Mouse (Mus musculus) gastrocnemius, postnatal 14 days (tissue): Measurements from ENCODE around the gene Zar1l. TPM values are rescaled to one million over a fixed set of nuclear protein-coding genes. Genes with fewer than 3 reads are reported as not detected.

Source experiments
- DNase-seq: peaks from one replicate; pipeline ENCODE4 v3.0.0; 2021; ENCODE audit warnings: mixed read lengths
- intact Hi-C: fragments of 180-260 bp; cut with DNase I; formaldehyde crosslinking; loops from one replicate; pipeline ENCODE4 v1.15.1; 2025; ENCODE audit warnings: low total_unique reads
- total RNA-seq, 2 experiments: library from RNA; stranded (reverse); gene quantifications; 2 replicates each; pipeline ENCODE4 v1.2.3; 2021

Gene Zar1l
- total RNA-seq, 2 experiments from 2014 or later, result not detected

DNA sequence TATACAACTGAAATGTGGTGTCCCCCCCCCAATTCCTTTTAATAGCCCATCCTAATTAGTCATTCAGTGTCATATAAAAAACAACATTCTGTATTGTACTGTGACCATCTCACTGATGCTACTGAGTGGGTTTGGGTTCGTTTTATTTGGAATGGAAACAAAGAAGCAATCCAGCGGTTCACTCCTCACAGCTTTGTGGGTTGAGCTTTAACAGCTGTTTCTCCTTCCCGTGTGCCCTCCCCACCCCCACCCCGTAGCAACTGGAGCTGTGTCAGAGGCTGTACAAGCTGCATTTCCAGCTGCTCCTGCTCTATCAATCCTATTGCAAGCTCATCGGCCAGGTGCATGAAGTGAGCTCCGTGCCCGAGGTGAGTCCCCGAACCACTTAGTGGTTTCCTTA lies 27.1 kb downstream of the Zar1l start:
- DNase-seq, result no peak

DNA sequence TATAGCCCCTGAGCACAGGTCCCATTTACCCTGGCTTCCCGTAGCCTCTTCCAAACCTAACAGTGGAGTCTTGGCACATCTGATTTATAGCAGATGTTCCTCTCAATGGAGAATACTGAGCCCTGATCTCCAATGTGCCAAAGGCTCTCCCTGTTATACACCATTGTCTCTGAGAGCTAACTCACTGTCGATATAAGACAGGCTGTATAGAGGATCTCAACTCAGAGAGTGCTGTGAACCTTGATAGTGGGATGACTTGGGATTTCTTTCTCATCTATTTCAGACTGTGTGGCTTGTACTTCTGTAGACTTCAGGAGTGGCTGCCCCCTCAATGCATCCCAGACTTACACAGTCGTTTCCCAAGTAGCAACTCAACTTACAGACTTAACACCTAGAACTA lies 27.7 kb downstream of the Zar1l start:
- intact Hi-C loops, result no loop called here

More for the DNA sequence above, 27.1 kb downstream of the Zar1l start:
- intact Hi-C loops, result no loop called here

DNA sequence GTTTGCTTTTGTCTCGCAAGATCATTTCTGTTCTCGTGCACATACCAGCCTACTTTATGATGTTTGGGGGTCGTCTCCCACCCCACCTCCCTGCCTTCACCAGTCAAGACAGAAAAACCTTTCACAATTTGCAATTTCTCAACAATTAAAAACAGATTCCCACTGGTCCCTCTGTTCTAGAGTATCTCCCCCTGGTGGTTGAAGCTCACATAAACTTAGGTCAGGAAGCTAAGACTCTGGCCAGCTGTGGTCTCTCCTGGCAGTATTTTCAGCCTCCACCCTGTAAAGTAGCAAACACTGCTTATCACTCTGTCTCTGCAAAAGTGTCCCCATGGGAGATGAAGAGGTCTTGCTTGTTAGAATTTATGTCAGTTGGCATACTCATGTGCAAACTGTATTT lies 32.8 kb downstream of the Zar1l start:
- peak; percentile 32 for DNase-seq
- intact Hi-C loops, result no loop called here

More for the DNA sequence above, 27.7 kb downstream of the Zar1l start:
- no peak for DNase-seq

DNA sequence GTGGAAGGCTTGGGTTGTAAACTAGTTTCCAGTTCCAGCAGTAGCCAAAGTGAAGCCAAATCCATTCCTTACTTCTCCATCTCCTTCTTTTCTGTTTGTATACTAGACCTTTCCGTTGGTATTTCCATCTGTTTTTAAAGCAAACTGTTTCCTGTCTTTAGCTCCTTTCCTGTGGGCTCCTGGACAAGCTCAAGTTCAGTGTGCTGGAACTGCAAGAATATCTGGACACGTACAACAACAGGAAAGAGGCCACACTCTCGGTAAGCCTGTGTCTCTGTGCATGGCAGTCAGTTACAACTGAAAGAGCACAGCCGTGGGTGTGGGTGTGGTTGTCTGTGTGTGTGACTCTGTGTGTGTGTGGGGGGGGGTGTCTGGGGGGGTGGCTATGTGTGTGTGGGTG lies 39.4 kb downstream of the Zar1l start:
- no peak for DNase-seq
- intact Hi-C loops, result no loop called here

DNA sequence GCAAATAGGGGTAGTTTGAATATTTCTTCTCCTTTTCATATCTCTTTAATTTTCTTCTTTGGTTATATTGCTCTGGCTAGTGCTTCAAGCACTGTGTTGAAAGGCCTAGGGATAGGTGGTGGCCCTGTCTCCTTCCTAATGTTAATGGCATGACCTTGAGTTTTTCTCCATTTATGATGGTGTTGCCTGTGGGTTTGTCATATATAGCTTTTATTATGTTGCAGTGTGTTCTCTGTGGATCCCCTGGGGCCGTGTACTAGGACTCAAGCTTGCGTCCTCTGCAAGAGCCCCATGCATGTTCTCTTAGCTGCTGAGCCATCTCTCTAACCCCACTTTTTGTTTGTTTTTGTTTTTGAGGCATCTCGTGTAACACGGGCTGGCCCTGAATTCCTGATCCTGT lies 40.6 kb downstream of the Zar1l start:
- intact Hi-C loops, result no loop called here
- DNase-seq, result no peak

DNA sequence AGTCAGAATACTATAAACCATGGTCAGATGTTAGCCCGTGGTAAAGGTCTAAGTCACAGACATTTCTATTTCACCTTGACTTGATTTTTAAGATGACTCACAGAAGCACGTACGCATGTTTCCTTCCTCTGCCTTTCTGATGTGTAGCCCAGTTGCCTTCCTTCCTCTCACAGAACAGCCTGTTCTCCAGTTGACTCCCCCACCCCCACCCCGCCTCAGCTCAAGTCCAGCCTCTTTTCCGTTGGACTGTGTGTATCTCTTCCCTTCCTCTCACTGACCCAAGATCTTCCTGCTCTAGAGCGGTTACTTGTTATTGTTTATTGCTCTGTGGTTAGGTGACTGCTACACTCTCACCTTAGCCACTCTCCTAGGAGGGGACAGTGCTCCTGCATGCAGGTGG lies 49.5 kb downstream of the Zar1l start:
- DNase-seq, result no peak
- intact Hi-C loops, result no loop called here

DNA sequence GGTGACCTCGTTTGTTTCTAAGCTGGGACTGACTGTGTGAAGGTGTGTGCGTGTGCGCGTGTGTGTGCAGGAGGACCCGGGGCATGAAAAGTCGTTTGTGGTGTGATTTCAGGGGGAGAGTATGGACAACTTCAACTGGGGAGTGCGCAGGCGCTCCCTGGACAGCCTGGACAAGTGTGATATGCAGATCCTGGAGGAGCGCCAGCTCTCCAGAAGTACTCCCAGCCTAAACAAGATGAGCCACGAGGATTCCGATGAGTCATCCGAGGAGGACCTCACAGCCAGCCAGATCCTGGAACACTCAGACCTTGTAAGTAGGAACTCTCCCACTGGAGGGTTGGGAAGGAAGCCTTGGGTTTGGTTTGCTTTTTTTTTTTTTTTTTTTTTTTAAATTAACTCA lies 51.8 kb downstream of the Zar1l start:
- intact Hi-C loops, result no loop called here

DNA sequence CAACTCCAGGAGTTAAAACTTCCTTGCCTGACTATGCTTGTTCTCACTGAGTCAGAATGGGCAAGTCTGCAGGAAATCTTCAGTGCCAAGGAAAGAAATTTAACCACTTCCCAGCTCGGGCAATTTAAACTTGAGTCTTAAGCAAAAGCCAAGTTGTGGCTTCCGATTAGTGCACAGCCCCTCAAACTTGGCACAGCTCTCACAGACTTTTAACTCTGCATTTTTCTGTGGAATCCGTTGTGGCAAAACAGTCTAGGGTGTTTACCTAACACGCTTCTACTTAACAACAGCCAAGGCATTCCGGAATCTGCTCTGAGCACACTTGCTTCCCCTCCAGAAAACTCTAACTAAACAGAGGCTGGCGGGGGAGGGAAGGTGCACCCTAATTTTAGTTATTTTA lies 52.7 kb downstream of the Zar1l start:
- no peak for DNase-seq
- intact Hi-C loops, result no loop called here

More for the DNA sequence above, 51.8 kb downstream of the Zar1l start:
- DNase-seq, result peak; percentile 86

DNA sequence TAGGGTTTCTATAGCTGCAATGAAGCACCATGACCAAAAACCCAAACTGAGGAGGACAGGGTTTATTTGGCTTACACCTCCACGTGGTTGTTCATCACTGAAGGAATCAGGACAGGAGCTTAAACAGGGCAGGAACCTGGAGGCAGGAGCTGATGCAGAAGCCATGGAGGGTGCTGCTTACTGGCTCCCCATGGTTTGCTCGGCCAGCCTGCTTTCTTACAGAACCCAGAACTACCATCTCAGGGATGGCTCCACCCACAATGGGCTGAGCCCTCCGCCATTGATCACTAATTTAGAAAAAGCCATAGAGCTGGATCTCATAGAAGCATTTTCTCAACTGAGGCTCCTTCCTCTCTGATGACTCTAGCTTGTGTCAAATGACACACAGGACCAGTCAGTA lies 53.2 kb downstream of the Zar1l start:
- intact Hi-C loops, result no loop called here
- DNase-seq, result no peak

DNA sequence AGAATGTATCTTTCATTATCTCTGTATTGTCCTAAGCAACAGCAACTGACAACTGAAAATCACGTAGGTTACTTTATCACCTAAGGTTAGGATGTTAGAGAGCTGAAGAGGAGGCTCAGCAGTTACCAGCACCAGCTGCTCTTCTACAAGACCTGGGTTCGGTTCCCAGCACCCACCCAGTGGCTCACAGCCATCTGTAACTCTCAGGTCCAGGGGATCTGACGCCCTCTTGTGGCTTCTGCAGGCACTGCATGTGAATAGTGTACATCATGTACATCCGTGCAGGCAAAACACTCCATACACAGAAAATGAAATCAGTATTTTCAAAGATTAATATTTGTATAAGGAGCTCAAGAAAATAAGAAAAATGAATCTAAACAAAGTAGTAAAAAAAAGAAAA lies 58.2 kb downstream of the Zar1l start:
- intact Hi-C loops, result no loop called here
- no peak for DNase-seq

DNA sequence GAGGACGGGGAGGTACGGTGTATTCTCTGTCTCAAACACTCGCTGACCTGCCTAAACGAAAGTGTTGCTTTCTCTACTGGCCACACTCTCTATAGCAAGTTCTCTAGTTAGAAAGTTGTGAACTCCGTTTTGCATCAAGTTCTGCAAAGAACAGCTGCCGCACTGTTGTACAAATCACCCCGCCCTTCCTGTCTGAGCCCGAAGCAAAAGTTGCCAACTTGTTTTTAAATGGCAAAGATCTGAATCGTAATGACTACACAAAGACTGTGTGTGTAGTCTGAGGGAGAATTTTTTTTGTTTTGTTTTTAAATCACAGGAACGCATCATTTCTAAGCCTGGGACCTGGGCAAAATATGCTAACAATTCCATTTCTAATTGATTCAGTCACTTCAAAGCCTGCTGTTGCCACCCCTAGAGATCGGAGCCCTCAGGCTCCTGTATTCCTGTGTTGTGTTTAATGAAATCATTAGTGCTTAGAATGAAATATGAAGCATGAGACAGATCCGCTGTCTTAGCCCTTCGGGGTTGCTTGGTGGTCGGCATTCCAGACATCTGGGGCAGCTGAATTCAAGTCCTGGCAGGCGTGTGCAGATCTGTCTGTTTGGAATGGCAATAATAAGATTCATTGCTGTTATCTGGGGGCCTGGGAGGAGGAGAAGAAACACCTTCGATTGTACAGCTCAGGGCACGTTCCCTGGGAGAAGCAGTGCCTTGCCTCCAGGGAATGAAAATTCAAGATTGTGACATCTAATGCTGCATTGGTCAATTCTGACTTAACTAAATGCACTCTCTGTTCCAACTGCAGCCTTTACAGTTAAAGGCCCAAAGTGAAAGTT lies 59.8 kb downstream of the Zar1l start:
- intact Hi-C loops, result no loop called here
- no peak for DNase-seq

DNA sequence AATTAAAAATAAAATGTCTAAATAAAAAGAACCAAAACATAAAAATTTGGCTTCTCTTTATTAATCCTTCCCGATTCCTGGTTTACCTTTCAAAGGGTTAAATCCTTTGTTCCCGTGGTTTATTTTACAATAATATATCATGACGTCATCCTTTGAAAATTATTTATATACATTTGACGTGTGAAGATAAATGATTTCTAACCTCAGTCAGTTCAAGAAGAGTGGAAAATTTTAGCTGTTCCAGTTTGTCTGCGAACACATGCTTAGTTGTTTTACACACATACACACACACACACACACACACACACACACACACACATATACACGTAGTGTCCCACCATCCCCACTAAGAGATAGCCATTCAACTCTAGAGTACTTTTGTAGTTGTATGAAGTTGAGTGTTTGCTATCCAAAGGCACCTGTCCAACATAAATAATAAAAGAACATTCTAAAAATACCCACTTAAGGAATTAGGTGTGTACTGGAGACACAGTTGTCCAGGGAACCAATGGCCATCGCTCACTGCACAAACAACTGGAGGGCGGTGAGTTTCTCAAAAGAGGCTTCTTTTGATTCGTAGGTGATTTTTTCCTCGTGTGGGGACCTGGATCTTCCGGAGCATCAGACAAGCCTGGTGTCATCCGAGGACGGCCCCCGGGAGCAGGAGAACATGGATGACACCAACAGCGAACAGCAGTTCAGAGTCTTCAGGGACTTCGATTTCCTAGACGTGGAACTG lies 60.6 kb downstream of the Zar1l start:
- DNase-seq, result no peak
- intact Hi-C loops, result no loop called here

Other genes starting within 250 kb of the Zar1l start
- gene Brca2, start 4.5 kb upstream of the Zar1l start, total RNA-seq, result 1 to 10 TPM; 2.7 to 3.1 TPM
- 1 to 10 TPM; 1.7 to 3.6 TPM for gene N4bp2l1, start 79.0 kb upstream of the Zar1l start, total RNA-seq
- 10 to 100 TPM; 28.3 to 30.0 TPM for gene N4bp2l2, start 148.0 kb upstream of the Zar1l start, total RNA-seq
- gene Pds5b, start 155.6 kb upstream of the Zar1l start, total RNA-seq, result 10 to 100 TPM; 16.6 to 19.2 TPM